ENCODE assay signal across 7 mouse cellular contexts in genomic region chr11:95513461-95514297, GRCm38 (mm10). TPM values are rescaled to one million over a fixed set of nuclear protein-coding genes. Genes with fewer than 3 reads are reported as not detected.
A peak's percentile ranks its signal among the peaks of the same experiment; 100 is the strongest.
DNase-seq lines count a peak whose midpoint lies in the region; ATAC-seq and TF ChIP-seq lines count a peak whose summit lies in the region.

No protein-coding gene starts in this region.

- TF ChIP-seq EP300 in lung, postnatal 0 days (IDR thresholded peaks at IDR 0.05) = no peak

- WGBS in spleen, adult 2 months = 4% methylated on average over 57 of the region's 66 CpGs
- WGBS in lung, postnatal 0 days = 1% methylated on average over 40 of the region's 66 CpGs

- DNase-seq in spleen, adult 2 months (ENCODE audit: low read depth in 1 of 2, low spot score in 2 of 2) = no peak
- DNase-seq in spleen, postnatal 10 days (ENCODE audit: low spot score in 2 of 2) = no peak
- DNase-seq in embryo, embryonic 9.5 days (ENCODE audit: extremely low spot score) = peak; percentile 28
- DNase-seq in heart, postnatal 4 days = peak; percentile 33
- DNase-seq in lung, postnatal 0 days (ENCODE audit: low spot score) = no peak
- DNase-seq in natural killer cell, adult 2 months (ENCODE audit: low spot score in 2 of 2) = no peak
- no peak for DNase-seq in layer of hippocampus, postnatal 10 days (ENCODE audit: low spot score in 2 of 2)

- H3K9me3 ChIP-seq in lung, postnatal 0 days (ENCODE audit: low read length) = no peaks in the 10 kb centered on the region

- peak; percentile 2; the same call in 1 of the 2 replicates for ATAC-seq in lung, postnatal 0 days

- TF ChIP-seq POLR2A in spleen, adult 2 months (IDR thresholded peaks at IDR 0.05; ENCODE audit: low read depth, low read length) = no peak

- H3K9ac ChIP-seq in lung, postnatal 0 days (replicated peaks; ENCODE audit: low read depth) = no peak overlapping the region

- H3K4me1 ChIP-seq in spleen, adult 2 months (ENCODE audit: control insufficient read depth, insufficient read depth, insufficient read length) = peaks cover 11% of the 10 kb centered on the region
- H3K4me1 ChIP-seq in lung, postnatal 0 days (ENCODE audit: insufficient read depth, low read depth, low read length) = peaks cover 5% of the 10 kb centered on the region; the same call in 1 of the 2 replicates

- peaks cover 22% of the 10 kb centered on the region for H3K27me3 ChIP-seq in spleen, adult 2 months (ENCODE audit: control insufficient read depth, insufficient read depth, low read length)
- H3K27me3 ChIP-seq in lung, postnatal 0 days (replicated peaks; ENCODE audit: insufficient read depth, low read length) = peaks cover 33% of the 10 kb centered on the region

- H3K4me2 ChIP-seq in lung, postnatal 0 days (replicated peaks; ENCODE audit: low read depth, low read length) = peak overlapping the region; percentile 81

- no peak for TF ChIP-seq CTCF in spleen, adult 2 months (IDR thresholded peaks at IDR 0.05; ENCODE audit: extremely low read depth, insufficient read depth, insufficient read length, insufficient replicate concordance)
- no peak for TF ChIP-seq CTCF in lung, postnatal 0 days (IDR thresholded peaks at IDR 0.05)

- H3K4me3 ChIP-seq in spleen, adult 2 months (ENCODE audit: extremely low read depth, insufficient read depth, insufficient read length) = peak overlapping the region; percentile 28; the same call in 1 of the 2 replicates
- peak overlapping the region; percentile 46 for H3K4me3 ChIP-seq in lung, postnatal 0 days (ENCODE audit: low read depth, low read length)

- H3K27ac ChIP-seq in spleen, adult 2 months (ENCODE audit: insufficient read depth, low read length) = no peak overlapping the region
- H3K27ac ChIP-seq in lung, postnatal 0 days (ENCODE audit: low read length) = no peak overlapping the region

- H3K36me3 ChIP-seq in spleen, adult 2 months (ENCODE audit: control insufficient read depth, insufficient read depth, low read length) = no peaks in the 10 kb centered on the region
- H3K36me3 ChIP-seq in lung, postnatal 0 days (ENCODE audit: insufficient read depth, low read length) = no peaks in the 10 kb centered on the region

RNA-seq across cellular contexts. Expression of gene Nxph3, which starts 0.7 kb away (rescaled TPM):
- polyA plus RNA-seq in spleen, adult 2 months (2012; rRNA removed) = 0.27 and 0.54 TPM in 2 replicates
- 1 to 10 TPM; 1.0 to 1.1 TPM for total RNA-seq in heart, postnatal 4 days (2021)
- polyA plus RNA-seq in lung, postnatal 0 days (2015; fragmentation: Nextera tagmentation; extraction: Ambion mirVana) = 1.2 and 1.5 TPM in 2 replicates
- total RNA-seq in layer of hippocampus, postnatal 10 days (2021) = 10 to 100 TPM; 27.3 to 35.2 TPM

Comparison
In these comparisons a context has a peak if more than half of its experiments do, and no peak if none do; other contexts are left out.
1. DNase-seq: peak in embryo, embryonic 9.5 days (single experiment) and heart, postnatal 4 days (single experiment); none in spleen, adult 2 months (0 of 2), spleen, postnatal 10 days (0 of 2), lung, postnatal 0 days (single experiment), natural killer cell, adult 2 months (0 of 2) and layer of hippocampus, postnatal 10 days (0 of 2).
2. RNA of gene Nxph3, which starts 0.7 kb away (total RNA-seq): 27.3 to 35.2 TPM in layer of hippocampus, postnatal 10 days; 1.0 to 1.1 TPM in heart, postnatal 4 days; every median in the first group is over 10 times any median in the second.